Mouse (Mus musculus): ENCODE data around the gene Olfr1036. TPM values are rescaled to one million over a fixed set of nuclear protein-coding genes. Genes with fewer than 3 reads are reported as not detected.

Olfr1036 gene
- polyA plus RNA-seq, 2 experiments: not detected

DNA sequence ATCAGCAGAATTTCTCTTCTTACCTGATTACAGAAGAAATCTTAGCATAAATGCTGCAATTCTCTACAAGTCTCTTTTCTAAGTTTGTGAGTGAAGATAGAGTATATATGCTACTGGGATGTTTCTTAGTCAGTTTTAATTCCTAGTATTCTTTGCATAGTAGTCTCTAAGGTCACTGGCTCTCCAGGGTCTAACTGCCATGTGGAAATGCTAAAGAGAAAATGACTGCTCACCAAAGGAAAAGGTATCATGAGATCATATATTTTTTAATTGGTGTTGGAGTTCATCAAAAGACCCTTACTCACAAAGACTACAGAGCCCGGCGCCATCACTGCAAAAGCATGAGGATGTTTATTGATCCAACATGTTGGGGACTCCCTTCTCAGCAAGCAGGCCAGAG lies 13.5 kb downstream of the Olfr1036 start, which contains the start of gene Olfr1037:
Olfr1037 (minus strand) TSS at position 101 of the 400 bp plus-strand sequence.
- Histone ChIP-seq H3K27me3 (ENCODE audit: control insufficient read depth, insufficient read depth, low read length) (no peaks in the 10 kb centered on the region), H3K4me2 (replicated peaks; ENCODE audit: low read depth, low read length, severe bottlenecking) (no peak within 1 kb of the TSS), H3K9ac (ENCODE audit: low read depth, low read length, severe bottlenecking) (no peak within 1 kb of the TSS), H3K36me3 (ENCODE audit: control insufficient read depth, insufficient read depth, low read length) (no peaks in the 10 kb centered on the region), H3K27ac (replicated peaks; ENCODE audit: low read depth, low read length) (no peak within 1 kb of the TSS), H3K4me3 (replicated peaks; ENCODE audit: low read length) (no peak within 1 kb of the TSS), H3K4me1 (ENCODE audit: control insufficient read depth, insufficient read depth, low read length) (no peaks in the 10 kb centered on the region), H3K9me3 (ENCODE audit: control insufficient read depth, low read length) (no peaks in the 10 kb centered on the region)
- no peak for DNase-seq (ENCODE audit: low spot score)
- no peak for ATAC-seq (ENCODE audit: low FRiP score, low read depth)
- TF ChIP-seq POLR2A (IDR thresholded peaks at IDR 0.05; ENCODE audit: borderline replicate concordance, extremely low read depth, insufficient read depth, insufficient read length): no peak
- WGBS: 88% methylated on average over 2 of the region's 2 CpGs

Other genes with a start within 250 kb of the Olfr1036 start
- gene Olfr1019, start 228.5 kb upstream of the Olfr1036 start, polyA plus RNA-seq (2012; rRNA removed): not detected in 2 replicates
- not detected in 2 replicates for gene Olfr1019, start 228.5 kb upstream of the Olfr1036 start, polyA plus RNA-seq (2014; fragmentation: Nextera tagmentation; extraction: Ambion mirVana)
- not detected in 2 replicates for gene Olfr1020, start 227.0 kb upstream of the Olfr1036 start, polyA plus RNA-seq (2012; rRNA removed)
- gene Olfr1020, start 227.0 kb upstream of the Olfr1036 start, polyA plus RNA-seq (2014; fragmentation: Nextera tagmentation; extraction: Ambion mirVana): not detected in 2 replicates
- not detected in 2 replicates for gene Olfr1022, start 205.4 kb upstream of the Olfr1036 start, polyA plus RNA-seq (2012; rRNA removed)
- gene Olfr1022, start 205.4 kb upstream of the Olfr1036 start, polyA plus RNA-seq (2014; fragmentation: Nextera tagmentation; extraction: Ambion mirVana): not detected in 2 replicates
- gene Olfr1023, start 188.4 kb upstream of the Olfr1036 start, polyA plus RNA-seq (2012; rRNA removed): not detected in 2 replicates
- gene Olfr1023, start 188.4 kb upstream of the Olfr1036 start, polyA plus RNA-seq (2014; fragmentation: Nextera tagmentation; extraction: Ambion mirVana): not detected in 2 replicates
- gene Olfr1024, start 168.9 kb upstream of the Olfr1036 start, polyA plus RNA-seq (2012; rRNA removed): not detected in 2 replicates
- gene Olfr1024, start 168.9 kb upstream of the Olfr1036 start, polyA plus RNA-seq (2014; fragmentation: Nextera tagmentation; extraction: Ambion mirVana): not detected in 2 replicates
- not detected in 2 replicates for gene Olfr1025-ps1, start 158.8 kb upstream of the Olfr1036 start, polyA plus RNA-seq (2012; rRNA removed)
- not detected in 2 replicates for gene Olfr1025-ps1, start 158.8 kb upstream of the Olfr1036 start, polyA plus RNA-seq (2014; fragmentation: Nextera tagmentation; extraction: Ambion mirVana)
- not detected in 2 replicates for gene Olfr1026, start 152.4 kb upstream of the Olfr1036 start, polyA plus RNA-seq (2012; rRNA removed)
- not detected in 2 replicates for gene Olfr1026, start 152.4 kb upstream of the Olfr1036 start, polyA plus RNA-seq (2014; fragmentation: Nextera tagmentation; extraction: Ambion mirVana)
- 0.01 TPM in 1 of 2 replicates, not detected in the other for gene Olfr1028, start 123.6 kb upstream of the Olfr1036 start, polyA plus RNA-seq (2012; rRNA removed)
- gene Olfr1028, start 123.6 kb upstream of the Olfr1036 start, polyA plus RNA-seq (2014; fragmentation: Nextera tagmentation; extraction: Ambion mirVana): not detected in 2 replicates
- not detected in 2 replicates for gene Olfr1029, start 100.1 kb upstream of the Olfr1036 start, polyA plus RNA-seq (2012; rRNA removed)
- not detected in 2 replicates for gene Olfr1029, start 100.1 kb upstream of the Olfr1036 start, polyA plus RNA-seq (2014; fragmentation: Nextera tagmentation; extraction: Ambion mirVana)
- not detected in 2 replicates for gene Olfr1030, start 94.7 kb upstream of the Olfr1036 start, polyA plus RNA-seq (2012; rRNA removed)
- gene Olfr1030, start 94.7 kb upstream of the Olfr1036 start, polyA plus RNA-seq (2014; fragmentation: Nextera tagmentation; extraction: Ambion mirVana): not detected in 2 replicates
- gene Olfr1031, start 83.7 kb upstream of the Olfr1036 start, polyA plus RNA-seq (2012; rRNA removed): not detected in 2 replicates
- gene Olfr1031, start 83.7 kb upstream of the Olfr1036 start, polyA plus RNA-seq (2014; fragmentation: Nextera tagmentation; extraction: Ambion mirVana): not detected in 2 replicates
- gene Olfr1032, start 68.5 kb upstream of the Olfr1036 start, polyA plus RNA-seq (2012; rRNA removed): not detected in 2 replicates
- not detected in 2 replicates for gene Olfr1032, start 68.5 kb upstream of the Olfr1036 start, polyA plus RNA-seq (2014; fragmentation: Nextera tagmentation; extraction: Ambion mirVana)
- 0.67 and 0.73 TPM in 2 replicates for gene Olfr1033, start 53.4 kb upstream of the Olfr1036 start, polyA plus RNA-seq (2012; rRNA removed)
- gene Olfr1033, start 53.4 kb upstream of the Olfr1036 start, polyA plus RNA-seq (2014; fragmentation: Nextera tagmentation; extraction: Ambion mirVana): 0.39 and 1.1 TPM in 2 replicates
- gene Olfr1034, start 28.1 kb upstream of the Olfr1036 start, polyA plus RNA-seq (2012; rRNA removed): 0.12 and 0.13 TPM in 2 replicates
- not detected in 2 replicates for gene Olfr1034, start 28.1 kb upstream of the Olfr1036 start, polyA plus RNA-seq (2014; fragmentation: Nextera tagmentation; extraction: Ambion mirVana)
- not detected in 2 replicates for gene Olfr1037, start 13.4 kb downstream of the Olfr1036 start, polyA plus RNA-seq (2012; rRNA removed)
- gene Olfr1037, start 13.4 kb downstream of the Olfr1036 start, polyA plus RNA-seq (2014; fragmentation: Nextera tagmentation; extraction: Ambion mirVana): not detected in 2 replicates
- gene Olfr1039, start 61.9 kb downstream of the Olfr1036 start, polyA plus RNA-seq (2012; rRNA removed): not detected in 2 replicates
- not detected in 2 replicates for gene Olfr1039, start 61.9 kb downstream of the Olfr1036 start, polyA plus RNA-seq (2014; fragmentation: Nextera tagmentation; extraction: Ambion mirVana)
- not detected in 2 replicates for gene Olfr1040, start 72.7 kb downstream of the Olfr1036 start, polyA plus RNA-seq (2012; rRNA removed)
- gene Olfr1040, start 72.7 kb downstream of the Olfr1036 start, polyA plus RNA-seq (2014; fragmentation: Nextera tagmentation; extraction: Ambion mirVana): not detected in 2 replicates
- gene Olfr1042, start 87.8 kb downstream of the Olfr1036 start, polyA plus RNA-seq (2012; rRNA removed): not detected in 2 replicates
- not detected in 2 replicates for gene Olfr1042, start 87.8 kb downstream of the Olfr1036 start, polyA plus RNA-seq (2014; fragmentation: Nextera tagmentation; extraction: Ambion mirVana)
- not detected in 2 replicates for gene Olfr1043, start 93.5 kb downstream of the Olfr1036 start, polyA plus RNA-seq (2012; rRNA removed)
- gene Olfr1043, start 93.5 kb downstream of the Olfr1036 start, polyA plus RNA-seq (2014; fragmentation: Nextera tagmentation; extraction: Ambion mirVana): not detected in 2 replicates
- not detected in 2 replicates for gene Olfr1044, start 103.8 kb downstream of the Olfr1036 start, polyA plus RNA-seq (2012; rRNA removed)
- not detected in 2 replicates for gene Olfr1044, start 103.8 kb downstream of the Olfr1036 start, polyA plus RNA-seq (2014; fragmentation: Nextera tagmentation; extraction: Ambion mirVana)
- gene Olfr52, start 111.7 kb downstream of the Olfr1036 start, polyA plus RNA-seq (2012; rRNA removed): not detected in 2 replicates
- not detected in 2 replicates for gene Olfr52, start 111.7 kb downstream of the Olfr1036 start, polyA plus RNA-seq (2014; fragmentation: Nextera tagmentation; extraction: Ambion mirVana)
- gene Olfr1045, start 129.0 kb downstream of the Olfr1036 start, polyA plus RNA-seq (2012; rRNA removed): not detected in 2 replicates
- gene Olfr1045, start 129.0 kb downstream of the Olfr1036 start, polyA plus RNA-seq (2014; fragmentation: Nextera tagmentation; extraction: Ambion mirVana): not detected in 2 replicates
- not detected in 2 replicates for gene Olfr1046, start 145.3 kb downstream of the Olfr1036 start, polyA plus RNA-seq (2012; rRNA removed)
- not detected in 2 replicates for gene Olfr1046, start 145.3 kb downstream of the Olfr1036 start, polyA plus RNA-seq (2014; fragmentation: Nextera tagmentation; extraction: Ambion mirVana)
- not detected in 2 replicates for gene Olfr1047, start 157.4 kb downstream of the Olfr1036 start, polyA plus RNA-seq (2012; rRNA removed)
- gene Olfr1047, start 157.4 kb downstream of the Olfr1036 start, polyA plus RNA-seq (2014; fragmentation: Nextera tagmentation; extraction: Ambion mirVana): not detected in 2 replicates
- not detected in 2 replicates for gene Olfr1048, start 166.3 kb downstream of the Olfr1036 start, polyA plus RNA-seq (2012; rRNA removed)
- not detected in 2 replicates for gene Olfr1048, start 166.3 kb downstream of the Olfr1036 start, polyA plus RNA-seq (2014; fragmentation: Nextera tagmentation; extraction: Ambion mirVana)
- gene Olfr1049, start 184.3 kb downstream of the Olfr1036 start, polyA plus RNA-seq (2012; rRNA removed): not detected in 2 replicates
- gene Olfr1049, start 184.3 kb downstream of the Olfr1036 start, polyA plus RNA-seq (2014; fragmentation: Nextera tagmentation; extraction: Ambion mirVana): not detected in 2 replicates
- gene Olfr1051, start 205.1 kb downstream of the Olfr1036 start, polyA plus RNA-seq (2012; rRNA removed): not detected in 2 replicates
- gene Olfr1051, start 205.1 kb downstream of the Olfr1036 start, polyA plus RNA-seq (2014; fragmentation: Nextera tagmentation; extraction: Ambion mirVana): not detected in 2 replicates
- not detected in 2 replicates for gene Olfr1052, start 218.5 kb downstream of the Olfr1036 start, polyA plus RNA-seq (2012; rRNA removed)
- gene Olfr1052, start 218.5 kb downstream of the Olfr1036 start, polyA plus RNA-seq (2014; fragmentation: Nextera tagmentation; extraction: Ambion mirVana): not detected in 2 replicates
- not detected in 2 replicates for gene Olfr1053, start 241.3 kb downstream of the Olfr1036 start, polyA plus RNA-seq (2012; rRNA removed)
- not detected in 2 replicates for gene Olfr1053, start 241.3 kb downstream of the Olfr1036 start, polyA plus RNA-seq (2014; fragmentation: Nextera tagmentation; extraction: Ambion mirVana)

Measured in limb, embryonic 14.5 days (tissue).